Mouse (Mus musculus): ENCODE data around the gene Cnnm1.

- TF ChIP-seq CHD2 (IDR thresholded peaks at IDR 0.05; ENCODE audit: low read depth, low read length) (no peak), ZC3H11A (IDR thresholded peaks at IDR 0.05; ENCODE audit: borderline replicate concordance, low read depth, low read length) (no peak), MAFK (IDR thresholded peaks at IDR 0.05; ENCODE audit: insufficient read depth, low read depth, low read length) (no peak), HCFC1 (IDR thresholded peaks at IDR 0.05; ENCODE audit: borderline replicate concordance, insufficient read depth, low read length) (no peak)
Measured at GRCm38 (mm10) chr19:43420506-43420905, 19.7 kb upstream of the Cnnm1 start.

Measured in ES-E14 (cell line).